Mouse (Mus musculus) lung, embryonic 14.5 days (tissue): ENCODE data around the gene Phkg1. TPM values are rescaled to one million over a fixed set of nuclear protein-coding genes. Genes with fewer than 3 reads are reported as not detected.
"Not testable (repeated sequence)": the region's sequence is repeated elsewhere in the genome, so short reads cannot be mapped to it uniquely, and the experiment has no call there.

ENCODE experiments used
- ATAC-seq: fragments of 200-750 bp; cut with Nextera tagmentation; 2 replicates; pipeline ENCODE4 v1.8.0; 2017; ENCODE audit warnings: mild to moderate bottlenecking, moderate TSS enrichment, moderate library complexity; ENCODE audit not compliant: insufficient read depth
- DNase-seq: peaks from one replicate; pipeline ENCODE4 v3.0.0-alpha.2; 2015
- H3K27ac ChIP-seq: fragments of 300-500 bp; sonication (generic); 2 replicates; pipeline ENCODE4 v1.5.1; 2014; ENCODE audit warnings: low read depth, mild to moderate bottlenecking, moderate library complexity
- H3K27me3 ChIP-seq: fragments of 300-500 bp; sonication (generic); 2 replicates; pipeline ENCODE4 v1.6.1; 2014; ENCODE audit warnings: low read length, control low read depth; ENCODE audit not compliant: insufficient read depth
- H3K36me3 ChIP-seq: fragments of 300-500 bp; sonication (generic); 2 replicates; pipeline ENCODE4 v1.6.1; 2014; ENCODE audit warnings: control low read depth; ENCODE audit not compliant: insufficient read depth
- H3K4me1 ChIP-seq: fragments of 300-500 bp; sonication (generic); 2 replicates; pipeline ENCODE4 v1.6.1; 2014; ENCODE audit warnings: antibody characterized with exemption, control low read depth; ENCODE audit not compliant: insufficient read depth
- H3K4me2 ChIP-seq: fragments of 300-500 bp; sonication (generic); 2 replicates; pipeline ENCODE4 v1.6.1; 2014; ENCODE audit warnings: mild to moderate bottlenecking
- H3K4me3 ChIP-seq: fragments of 300-500 bp; sonication (generic); 2 replicates; pipeline ENCODE4 v1.5.1; 2014; ENCODE audit warnings: low read depth, low read length
- H3K9ac ChIP-seq: fragments of 300-500 bp; sonication (generic); 2 replicates; pipeline ENCODE4 v1.6.1; 2014
- H3K9me3 ChIP-seq: fragments of 300-500 bp; sonication (generic); 2 replicates; pipeline ENCODE4 v1.6.1; 2016; ENCODE audit warnings: low read depth, low read length, control low read depth
- CTCF ChIP-seq: IDR thresholded peaks from 2 replicates; pipeline ENCODE4 v1.5.1; 2016; ENCODE audit warnings: antibody characterized with exemption, low read depth
- WGBS: fragments of 180-500 bp; shearing (Covaris S2); extraction: QIAGEN DNeasy Blood & Tissue Kit; methylation state at CpG from one replicate; pipeline ENCODE4 v1.1.7; 2014; 5-methylcytosine and 5-hydroxymethylcytosine counted together
- polyA plus RNA-seq: library from polyadenylated mRNA; unstranded; fragments of >200 nt; fragmentation: Nextera tagmentation; extraction: Ambion mirVana; gene quantifications from 2 replicates; pipeline ENCODE4 v1.2.1, GENCODE M21; 2014

The Phkg1 gene
- polyA plus RNA-seq, 1 experiment from 2014 or later: 0.11 TPM

GRCm38 (mm10) chr5:129907775-129908174 lies 9.4 kb upstream of the Phkg1 start:
- ATAC-seq (no peak), DNase-seq (peak; percentile 8)
- Histone ChIP-seq H3K4me2 (peak overlapping the region; percentile 81), H3K27ac (peak overlapping the region; percentile 58; the same call in 1 of the 2 replicates), H3K4me1 (no peaks in the 10 kb centered on the region), H3K9ac (peak overlapping the region; percentile 57), H3K36me3 (no peaks in the 10 kb centered on the region), H3K4me3 (peak overlapping the region; percentile 54), H3K27me3 (no peaks in the 10 kb centered on the region), H3K9me3 (no peaks in the 10 kb centered on the region)
- TF ChIP-seq CTCF: no peak
- WGBS: 32% methylated on average over 4 of the region's 4 CpGs

DNA sequence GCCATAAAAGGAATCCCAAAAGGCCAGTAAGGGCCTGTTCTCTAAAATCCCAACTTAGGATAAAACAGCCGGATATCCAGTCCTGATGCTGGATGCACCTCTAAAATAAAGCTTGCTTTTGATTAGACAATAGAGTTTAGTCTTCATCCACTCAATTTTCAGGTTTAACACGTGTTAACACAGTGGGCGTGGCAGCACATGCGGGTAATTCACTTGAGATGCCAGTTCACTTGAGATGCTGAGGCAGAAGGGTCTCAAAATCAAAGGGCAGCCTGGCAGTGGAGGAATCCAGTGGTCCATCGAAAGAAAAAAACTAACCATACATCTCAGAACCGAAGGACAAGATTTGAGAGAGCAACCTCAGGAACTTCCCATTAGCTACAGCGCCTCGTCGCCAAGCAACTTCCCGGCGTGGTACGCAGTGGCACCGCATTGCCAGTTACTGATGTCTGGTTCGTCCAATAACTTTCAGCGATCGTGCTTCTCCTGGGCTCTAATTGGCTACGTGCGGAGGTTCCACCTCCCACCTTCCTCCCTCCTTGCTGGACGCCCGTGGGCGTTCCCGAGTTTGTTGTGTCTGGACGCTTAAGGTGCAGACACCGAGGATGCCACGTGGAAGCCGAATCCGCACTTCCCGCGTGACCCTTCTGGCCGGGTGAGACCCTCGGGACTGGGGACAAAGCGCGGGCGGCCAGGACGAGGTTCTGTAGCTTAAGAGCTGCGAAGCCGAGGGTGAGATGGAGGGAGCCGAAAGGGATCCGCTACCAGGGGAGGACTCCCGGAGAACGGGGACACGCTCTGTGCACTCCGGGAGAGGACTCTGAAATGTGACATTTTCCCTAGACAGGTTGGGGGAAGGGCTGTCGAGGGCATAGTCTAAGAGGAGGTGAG lies 2.9 kb downstream of the Phkg1 start, which contains the start of gene Zbed5:
Gene Zbed5 (plus strand): TSS at position 526 of the 891 bp plus-strand sequence.
- 2% methylated on average over 44 of the region's 44 CpGs for WGBS
- no peak within 1 kb of the TSS for H3K27ac ChIP-seq

GRCm38 (mm10) chr5:129890390-129890789 lies 8.0 kb downstream of the Phkg1 start:
- H3K27me3 ChIP-seq, H3K27ac ChIP-seq, H3K9me3 ChIP-seq, H3K36me3 ChIP-seq, H3K4me3 ChIP-seq, H3K9ac ChIP-seq, ATAC-seq, H3K4me2 ChIP-seq, DNase-seq, H3K4me1 ChIP-seq: not testable (repeated sequence)
- 76% methylated on average over 4 of the region's 7 CpGs for WGBS

More for the DNA sequence above, 2.9 kb downstream of the Phkg1 start, which contains the start of gene Zbed5:
- ATAC-seq (peak; percentile 100), DNase-seq (peak; percentile 97)
- TF ChIP-seq CTCF: no peak
- H3K9ac ChIP-seq: peak within 1 kb of the TSS; percentile 58
- no peaks in the 10 kb centered on the region for H3K36me3 ChIP-seq
- no peaks in the 10 kb centered on the region for H3K27me3 ChIP-seq
- peak within 1 kb of the TSS; percentile 67 for H3K4me3 ChIP-seq
- no peaks in the 10 kb centered on the region for H3K4me1 ChIP-seq
- peak within 1 kb of the TSS; percentile 77 for H3K4me2 ChIP-seq
- no peaks in the 10 kb centered on the region for H3K9me3 ChIP-seq

- peak within 1 kb of the TSS; percentile 92 for H3K4me3 ChIP-seq
- no peaks in the 10 kb centered on the region for H3K4me1 ChIP-seq
- DNase-seq (peak; percentile 99), ATAC-seq (peak; percentile 100)
- peak within 1 kb of the TSS; percentile 93 for H3K4me2 ChIP-seq
- peak within 1 kb of the TSS; percentile 93 for H3K27ac ChIP-seq
- H3K9me3 ChIP-seq: no peaks in the 10 kb centered on the region
- WGBS: under 1% methylated on average over 46 of the region's 46 CpGs
- no peak for TF ChIP-seq CTCF
- peaks cover 26% of the 10 kb centered on the region for H3K36me3 ChIP-seq
- peak within 1 kb of the TSS; percentile 91 for H3K9ac ChIP-seq
- no peaks in the 10 kb centered on the region for H3K27me3 ChIP-seq
Measured at GRCm38 (mm10) chr5:129886911-129887636, 11.3 kb downstream of the Phkg1 start, which contains the start of gene Chchd2. TSS of gene Chchd2 (minus strand) at chr5:129887470.

GRCm38 (mm10) chr5:129886271-129886670 lies 12.1 kb downstream of the Phkg1 start:
- Histone ChIP-seq H3K36me3 (peaks cover 34% of the 10 kb centered on the region), H3K9ac (peak overlapping the region; percentile 91), H3K4me1 (no peaks in the 10 kb centered on the region), H3K9me3 (no peaks in the 10 kb centered on the region), H3K27ac (peak overlapping the region; percentile 93; the same call in 1 of the 2 replicates), H3K4me3 (peak overlapping the region; percentile 92), H3K27me3 (no peaks in the 10 kb centered on the region), H3K4me2 (peak overlapping the region; percentile 93)
- DNase-seq: peak; percentile 11
- no peak for ATAC-seq
- no peak for TF ChIP-seq CTCF
- WGBS: 22% methylated on average over 10 of the region's 10 CpGs

DNA sequence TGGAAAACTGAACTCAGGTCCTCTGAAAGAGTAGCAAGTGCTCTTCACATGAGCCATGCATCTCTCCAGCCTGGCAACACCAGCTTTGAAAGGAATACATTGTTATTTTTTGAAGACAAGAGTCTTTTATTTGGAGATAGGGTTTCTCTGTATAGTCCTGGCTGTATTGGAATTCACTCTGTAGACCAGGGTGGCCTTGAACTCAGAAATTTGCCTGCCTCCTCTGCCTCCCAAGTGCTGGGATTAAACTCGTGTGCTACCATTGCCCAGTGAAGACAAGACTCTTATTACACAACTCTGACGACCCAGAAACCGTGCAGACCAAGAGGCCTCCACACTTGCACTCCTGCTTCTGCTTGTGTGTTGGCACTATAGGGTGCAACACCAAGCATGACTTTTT lies 18.5 kb downstream of the Phkg1 start:
- no peak for ATAC-seq
- no peaks in the 10 kb centered on the region for H3K4me1 ChIP-seq
- no peak overlapping the region for H3K4me3 ChIP-seq
- TF ChIP-seq CTCF: no peak
- H3K36me3 ChIP-seq: peaks cover 40% of the 10 kb centered on the region
- H3K9me3 ChIP-seq: no peaks in the 10 kb centered on the region
- no peak overlapping the region for H3K27ac ChIP-seq
- H3K9ac ChIP-seq: no peak overlapping the region
- H3K4me2 ChIP-seq: no peak overlapping the region
- DNase-seq: no peak
- no peaks in the 10 kb centered on the region for H3K27me3 ChIP-seq
- WGBS: 65% methylated on average over 3 of the region's 3 CpGs

DNA sequence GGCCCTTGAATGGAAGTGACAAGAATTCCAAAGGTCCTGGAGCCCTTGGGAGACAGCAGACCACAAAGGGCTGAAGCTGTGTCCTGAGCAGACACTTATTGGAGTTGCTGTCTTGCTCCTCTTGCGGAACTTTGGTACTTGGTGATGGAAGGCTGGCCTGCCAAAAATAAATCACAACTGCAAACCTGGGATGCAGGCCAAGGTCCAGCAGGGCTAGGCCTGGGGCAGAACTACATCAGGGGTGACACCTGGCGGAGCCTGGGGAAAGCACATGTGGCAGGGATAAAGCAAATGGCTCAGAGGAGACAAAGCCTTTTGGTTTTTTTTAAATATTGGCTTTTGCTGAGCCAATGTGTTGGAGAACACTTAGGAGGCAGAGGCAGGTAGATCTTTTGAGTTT lies 19.4 kb downstream of the Phkg1 start:
- H3K4me3 ChIP-seq: no peak overlapping the region
- H3K9ac ChIP-seq: no peak overlapping the region
- H3K27me3 ChIP-seq: no peaks in the 10 kb centered on the region
- DNase-seq (peak; percentile 78), ATAC-seq (peak; percentile 66)
- no peaks in the 10 kb centered on the region for H3K4me1 ChIP-seq
- TF ChIP-seq CTCF: peak; percentile 66
- H3K36me3 ChIP-seq: peaks cover 31% of the 10 kb centered on the region
- no peak overlapping the region for H3K4me2 ChIP-seq
- H3K9me3 ChIP-seq: no peaks in the 10 kb centered on the region
- H3K27ac ChIP-seq: no peak overlapping the region
- 35% methylated on average over 2 of the region's 2 CpGs for WGBS
